Mouse (Mus musculus) lung, postnatal 14 days (tissue): ENCODE data around the gene Stn1.

ENCODE experiments used
- DNase-seq: peaks from one replicate; pipeline ENCODE4 v3.0.0; 2021

The Stn1 gene

DNA sequence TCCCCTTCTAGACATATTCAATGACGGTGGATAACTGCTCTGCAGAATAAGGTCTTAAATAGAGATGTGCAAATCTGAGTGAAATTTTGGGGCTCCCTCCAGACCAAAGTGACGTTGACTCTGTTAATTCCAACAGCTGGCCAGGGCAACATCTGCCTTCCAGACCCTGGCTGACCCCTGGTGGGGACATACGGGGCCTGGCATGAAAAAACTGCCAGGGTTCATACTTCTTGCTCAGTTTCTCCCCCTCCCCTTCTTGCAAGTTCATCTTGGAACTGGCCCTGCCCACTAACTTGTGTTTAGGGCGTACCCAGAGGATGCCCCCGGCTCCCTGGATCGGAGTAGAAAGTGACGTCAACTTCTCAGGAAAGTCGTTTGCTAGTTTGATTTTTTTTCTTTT, 70.5 kb downstream of the Stn1 start:
- DNase-seq = no peak

DNA sequence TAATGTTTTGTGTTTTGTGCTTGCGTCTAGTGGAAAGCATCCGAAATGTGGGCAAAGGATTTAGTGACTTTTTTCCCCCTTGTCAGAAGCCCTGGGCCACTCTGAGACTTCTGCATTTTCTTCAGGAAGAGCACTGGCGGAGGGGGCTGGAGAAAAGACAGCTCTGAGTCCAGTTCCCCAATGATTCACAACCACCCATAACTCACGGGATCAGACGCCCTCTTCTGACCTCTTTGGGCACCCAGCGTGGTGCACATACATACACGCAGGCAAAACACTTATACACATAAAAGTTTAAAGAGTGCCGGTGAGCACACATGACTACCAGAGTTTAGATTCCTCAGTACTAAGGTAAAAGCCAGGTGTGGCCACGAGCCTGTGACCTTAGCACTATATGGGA, 71.8 kb downstream of the Stn1 start:
- no peak for DNase-seq

DNA sequence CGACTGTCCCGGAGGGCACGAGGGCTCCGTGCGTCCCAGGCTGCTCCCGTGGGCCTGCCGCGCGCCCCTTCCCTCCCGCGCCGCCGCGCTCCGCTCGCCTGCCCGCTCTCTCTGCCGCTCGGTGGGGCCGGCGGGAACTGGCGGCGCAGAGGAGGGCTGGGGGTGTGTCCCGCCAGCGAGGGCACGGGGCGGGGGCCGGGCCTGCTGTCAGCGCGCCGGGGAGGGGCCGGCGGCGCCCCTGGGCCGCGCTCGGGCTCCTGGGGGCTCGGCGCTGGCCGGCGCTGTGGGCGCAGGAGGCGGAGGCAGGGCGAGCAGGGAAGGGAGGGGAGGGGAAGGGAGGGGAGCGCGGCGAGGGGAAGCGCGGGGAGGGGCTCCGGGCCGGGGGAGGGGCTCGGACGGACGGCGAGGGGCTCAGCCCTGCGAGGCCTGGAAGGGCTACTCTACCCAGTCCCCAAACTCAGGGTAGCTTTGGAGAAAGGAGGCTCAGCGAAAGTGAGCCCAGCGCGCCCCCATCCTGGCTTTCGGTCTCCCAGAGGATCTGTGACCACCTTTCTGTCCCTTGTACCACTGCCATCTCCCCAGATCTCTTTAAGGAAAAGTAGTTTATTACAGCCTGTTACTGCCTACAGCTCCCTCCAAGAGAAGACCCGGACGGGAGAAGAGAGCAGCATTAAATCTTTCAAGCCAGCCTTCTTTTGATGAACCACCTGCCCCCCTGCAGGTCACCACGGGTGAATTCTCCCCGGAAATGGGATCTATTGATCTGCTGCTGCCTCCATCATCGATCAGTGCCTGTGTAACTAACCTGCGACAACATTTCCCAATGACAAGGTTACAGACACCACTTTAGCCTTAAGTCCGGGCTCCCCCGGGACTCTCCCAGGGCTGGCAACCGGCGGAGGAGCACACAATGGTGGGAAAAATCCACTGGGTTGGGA, 72.7 kb downstream of the Stn1 start, which contains the start of gene Sh3pxd2a:
Sh3pxd2a (minus strand) TSS at position 98 of the 938 bp plus-strand sequence.
- DNase-seq = peak; percentile 72

DNA sequence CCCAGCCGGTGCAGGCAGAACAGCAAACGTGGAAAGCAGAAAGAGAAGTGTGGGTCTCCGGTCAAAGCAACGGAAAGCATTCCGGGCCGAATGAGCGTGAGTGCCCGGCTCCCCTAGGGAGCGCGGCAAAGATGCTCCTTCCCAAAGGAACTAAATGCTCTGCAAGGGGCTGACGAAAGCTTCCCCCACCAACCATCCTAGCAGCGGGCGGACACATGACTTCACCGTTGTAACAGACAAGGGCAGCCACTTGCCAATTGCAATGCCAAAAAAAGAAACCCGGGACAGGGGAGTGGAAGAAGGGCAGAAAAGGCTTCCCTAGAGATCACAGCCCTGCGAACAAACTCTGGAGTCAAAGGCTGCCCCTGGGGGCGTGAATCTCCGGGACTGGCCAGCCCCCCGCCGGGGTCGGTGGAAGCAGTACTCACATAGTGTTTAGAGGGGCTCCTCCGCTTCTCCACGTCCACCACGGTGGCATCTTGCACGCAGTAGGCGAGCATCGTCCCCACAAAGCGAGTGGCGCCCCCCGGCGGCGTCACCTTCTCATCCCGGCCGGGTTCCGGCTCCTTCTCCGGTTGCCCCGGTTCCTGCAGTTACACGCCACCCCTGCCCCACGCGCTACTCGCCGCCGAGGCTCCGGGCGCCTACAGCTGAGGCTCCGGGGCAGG, 73.5 kb downstream of the Stn1 start:
- peak; percentile 91 for DNase-seq

DNA sequence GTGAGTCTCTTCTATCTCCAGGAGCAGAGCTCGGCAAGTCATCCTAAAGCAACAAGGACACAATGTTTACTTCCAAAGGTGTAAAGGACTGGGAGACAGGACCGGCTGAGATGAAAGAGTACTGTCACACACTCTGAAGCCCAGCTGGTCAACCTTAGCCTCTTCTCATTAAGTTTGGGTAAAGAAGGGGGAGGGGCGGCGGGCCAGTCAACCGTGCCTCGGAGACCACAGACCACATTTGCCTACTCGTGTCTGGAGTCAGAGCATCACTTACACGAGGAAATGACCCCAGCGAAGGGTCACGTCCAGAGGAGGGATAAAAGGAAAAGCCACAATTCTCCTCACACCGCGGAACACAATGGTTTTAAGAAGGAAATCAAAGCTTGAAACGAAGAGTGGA, 74.1 kb downstream of the Stn1 start:
- no peak for DNase-seq

DNA sequence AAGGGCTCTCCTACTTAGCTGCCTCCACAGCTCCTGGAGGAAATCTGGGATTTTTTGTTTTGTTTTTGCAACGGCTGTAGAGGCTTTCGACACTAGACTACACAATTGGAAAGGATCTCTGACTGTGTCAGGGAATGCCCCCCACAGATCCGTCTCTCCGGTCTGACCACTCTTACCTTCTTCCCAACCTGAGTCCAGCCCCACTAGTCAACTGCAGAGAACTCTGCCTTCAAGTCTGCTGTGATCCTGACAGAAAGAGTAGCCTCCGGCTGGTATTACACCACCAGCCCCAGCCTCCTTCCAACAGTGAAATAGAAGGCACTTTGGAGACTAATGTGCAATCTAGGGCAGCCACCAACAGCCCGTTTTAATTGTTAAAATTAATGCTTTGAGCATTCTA, 74.6 kb downstream of the Stn1 start:
- DNase-seq = no peak

DNA sequence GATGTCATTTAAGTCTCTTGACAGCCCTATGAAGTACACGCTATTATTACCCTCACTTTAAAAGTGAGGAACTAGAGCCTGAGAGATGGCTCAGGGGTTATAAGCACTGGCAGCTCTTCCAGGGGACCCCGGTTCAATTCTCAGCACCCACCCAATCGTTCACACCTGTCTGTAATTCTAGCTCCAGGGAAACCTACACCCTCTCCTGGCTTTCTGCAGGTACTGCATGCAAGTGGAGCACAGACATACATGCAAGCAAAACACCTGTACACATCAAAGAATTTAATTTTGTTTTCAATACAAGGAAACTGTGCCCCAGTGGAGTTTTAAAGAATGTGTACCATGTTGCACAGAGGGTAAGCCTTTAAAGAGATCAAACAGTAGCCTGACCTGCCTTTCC, 75.5 kb downstream of the Stn1 start:
- no peak for DNase-seq

DNA sequence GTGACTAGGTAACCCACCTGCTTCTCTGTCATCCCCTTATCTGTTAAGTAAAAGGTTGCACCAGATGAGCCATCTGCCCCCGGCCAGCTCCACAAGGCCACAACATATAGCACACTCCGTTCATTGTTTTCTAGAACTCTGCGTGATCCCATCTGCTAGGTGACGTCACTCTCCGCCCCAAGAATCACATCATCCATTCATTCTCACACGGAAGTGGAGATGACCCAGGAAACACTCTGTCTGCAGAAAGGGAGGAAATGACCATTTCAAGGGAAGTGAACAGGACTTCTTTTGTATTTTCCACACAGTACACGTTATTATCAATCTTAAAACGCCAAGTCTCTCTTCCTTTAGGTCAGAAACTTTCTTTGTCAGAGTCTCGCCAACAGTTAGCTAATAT, 75.9 kb downstream of the Stn1 start:
- DNase-seq = no peak

DNA sequence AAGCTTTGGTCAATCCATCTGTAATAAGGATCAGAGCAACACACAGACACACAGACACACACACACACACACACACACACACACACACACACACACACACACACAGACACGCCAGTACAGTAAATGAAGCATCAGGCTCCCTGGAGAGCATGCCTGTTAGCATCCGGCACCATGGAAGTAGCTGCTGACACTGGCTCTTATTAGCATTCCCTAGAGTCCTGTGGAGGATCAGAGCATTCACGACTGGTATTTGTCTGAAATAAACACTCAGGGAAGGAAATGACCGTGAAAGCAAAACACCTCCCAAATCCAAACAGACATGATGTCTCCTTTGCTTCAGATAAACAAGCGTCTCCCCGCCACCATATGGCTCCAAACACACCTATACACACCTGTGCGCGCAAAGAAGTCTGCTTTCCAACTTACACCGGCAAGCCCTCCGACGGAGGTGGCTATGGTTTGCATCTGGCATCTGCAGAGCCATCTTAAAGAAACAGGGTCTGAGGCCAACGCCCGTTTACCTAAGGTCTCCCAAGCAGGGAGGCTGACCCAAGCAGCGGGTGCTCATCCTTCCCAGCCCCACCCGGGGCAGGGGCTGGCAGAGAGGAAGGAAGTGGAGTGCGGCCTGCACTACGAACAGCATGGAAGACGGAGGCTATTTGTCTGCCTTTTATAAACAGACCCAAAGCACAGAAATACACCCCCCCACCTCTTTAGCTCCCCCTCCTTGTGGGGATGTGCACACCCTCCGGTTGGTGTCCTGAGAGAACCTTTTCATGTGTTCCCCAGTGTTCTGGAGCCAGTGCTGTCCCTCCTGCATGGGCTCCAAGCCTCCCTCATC, 77.0 kb downstream of the Stn1 start:
- peak; percentile 52 for DNase-seq

DNA sequence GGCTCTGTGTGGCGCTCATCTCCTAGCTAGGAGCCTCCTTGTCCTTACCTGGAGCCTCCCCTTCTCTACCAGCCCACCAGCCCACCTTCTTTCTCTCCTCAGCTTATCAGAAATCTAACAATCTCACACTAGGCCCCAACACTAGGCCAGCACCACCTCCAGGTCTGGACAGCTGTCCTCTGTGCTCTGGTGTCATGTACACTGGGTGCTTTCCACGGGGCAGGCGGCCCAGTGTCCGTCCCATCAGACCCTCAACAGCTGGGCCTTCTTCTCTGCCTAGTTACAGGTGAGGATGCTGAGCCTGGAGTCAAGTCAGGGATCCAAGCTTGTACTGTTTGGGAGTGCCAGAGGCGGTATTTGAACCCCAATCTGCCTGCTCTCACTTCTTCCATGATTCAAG, 78.1 kb downstream of the Stn1 start:
- DNase-seq = no peak

DNA sequence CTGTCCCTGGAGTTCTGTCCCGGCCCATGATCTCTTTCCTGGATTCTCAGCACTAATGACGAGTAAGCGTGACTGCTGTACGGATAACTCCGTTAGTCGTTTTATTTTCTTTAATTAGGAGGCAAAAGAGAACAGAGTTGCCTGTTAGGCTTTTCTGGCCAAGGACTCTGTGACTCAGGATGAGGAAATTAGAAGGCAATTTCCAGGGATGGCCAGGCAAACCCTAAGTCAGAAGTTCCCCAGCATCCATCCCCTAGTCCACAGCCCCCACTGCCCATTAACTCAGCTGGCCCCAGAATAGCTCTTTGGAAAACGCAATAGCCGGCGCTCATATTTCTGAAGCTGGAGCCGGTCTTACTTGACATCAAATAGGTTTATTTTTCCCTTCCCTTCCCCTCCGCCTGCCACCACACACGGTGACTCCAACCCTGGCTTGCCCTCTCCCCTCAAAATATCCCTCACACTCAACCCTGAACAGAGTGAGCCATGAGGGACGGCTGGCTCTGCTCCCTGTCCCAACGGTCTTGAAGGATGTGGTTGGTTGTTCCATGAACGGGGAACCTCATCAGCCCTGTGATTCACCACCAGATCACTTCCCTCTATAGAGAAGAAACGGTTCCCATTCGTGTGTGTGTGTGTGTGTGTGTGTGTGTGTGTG, 78.7 kb downstream of the Stn1 start:
- no peak for DNase-seq

DNA sequence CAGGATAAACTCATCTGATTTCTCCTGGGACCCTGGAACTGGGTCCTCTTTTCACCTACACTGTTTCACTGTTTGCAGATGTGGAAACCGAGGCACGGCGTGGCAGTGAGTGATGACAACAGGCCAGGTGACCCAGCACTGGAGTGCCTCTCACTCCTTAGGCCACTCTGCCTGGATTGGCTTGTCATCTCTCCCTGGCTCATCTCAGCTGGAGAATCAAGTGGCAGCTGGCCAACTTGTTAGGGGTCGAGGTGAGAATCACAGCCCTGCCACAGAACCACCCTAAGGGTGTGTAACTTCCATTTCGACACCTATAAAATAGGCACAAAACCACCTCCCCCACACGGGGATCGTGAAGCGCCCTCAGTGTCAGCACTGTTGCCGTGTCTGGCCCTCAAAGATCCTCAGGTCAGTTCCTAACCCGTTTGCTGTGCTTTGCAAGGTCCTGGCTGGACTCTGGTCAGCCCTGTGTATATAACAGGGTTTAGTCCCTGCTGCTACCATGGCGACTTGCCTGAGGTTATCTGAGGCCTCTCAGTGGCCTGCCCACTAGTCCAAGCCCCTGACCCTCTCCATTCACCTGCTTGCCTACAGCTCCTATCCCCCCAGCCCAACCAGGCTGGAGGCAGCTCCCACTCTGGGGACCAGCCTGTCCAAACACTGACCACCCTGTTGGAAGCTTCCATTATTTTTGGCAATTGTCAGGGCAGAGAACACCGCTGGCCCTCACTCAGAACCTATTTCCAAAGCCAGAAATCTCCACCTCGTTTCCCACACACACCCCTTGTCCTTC, 79.4 kb downstream of the Stn1 start:
- DNase-seq = no peak

DNA sequence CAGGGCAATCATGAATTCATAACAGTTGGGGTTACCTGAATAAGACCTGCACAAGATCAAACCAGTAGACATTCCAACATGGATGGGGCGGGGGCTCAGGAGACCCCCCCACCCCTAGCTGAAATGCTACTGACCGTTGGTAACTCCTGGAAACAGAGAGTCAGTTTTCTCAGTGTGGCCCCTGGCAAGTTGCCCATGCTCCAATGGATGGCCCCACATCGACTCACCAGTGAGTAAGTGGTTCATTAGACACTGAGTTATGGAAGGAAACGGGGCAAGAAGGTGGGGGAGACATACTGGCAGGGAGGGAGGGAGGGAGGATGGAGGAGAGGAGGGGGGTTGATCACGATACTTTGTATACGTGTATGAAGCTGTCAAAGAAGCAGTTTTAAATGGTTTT, 81.3 kb downstream of the Stn1 start:
- no peak for DNase-seq

DNA sequence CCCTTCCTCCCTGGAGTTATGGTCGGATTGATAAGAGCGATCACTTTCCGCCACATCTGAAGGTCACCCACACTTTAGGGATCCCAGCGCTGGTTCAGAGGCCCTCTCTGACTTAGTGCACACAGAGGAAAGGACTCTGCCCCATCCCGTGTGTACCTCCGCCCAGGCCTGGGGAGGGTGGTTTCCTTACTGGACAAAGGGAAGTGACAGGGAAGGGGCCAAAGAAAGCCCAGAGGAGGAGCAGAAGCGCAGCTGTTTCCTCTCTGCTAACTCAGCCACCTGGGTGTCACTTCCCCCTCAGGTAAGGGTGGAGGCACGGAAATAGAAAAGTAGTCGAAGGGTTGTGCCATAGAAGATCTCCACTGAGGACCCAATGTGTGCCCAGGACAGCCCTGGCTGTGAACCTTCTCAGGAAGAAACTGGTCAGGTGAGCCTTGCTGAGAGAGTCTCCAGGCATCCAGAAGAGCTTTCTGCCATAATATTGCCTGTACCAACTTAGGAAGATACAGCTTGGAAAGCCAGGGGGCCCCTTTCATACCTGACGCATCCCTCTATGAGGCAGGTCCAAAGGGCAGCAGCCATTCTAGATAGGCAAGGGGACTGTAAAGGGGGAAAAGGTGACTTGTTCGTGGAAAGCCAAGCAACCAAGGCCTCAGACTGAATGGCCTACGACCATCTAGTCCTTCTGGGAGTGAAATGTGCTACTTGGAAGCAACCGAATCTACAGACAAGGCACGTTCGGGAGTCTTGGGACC, 82.1 kb downstream of the Stn1 start:
- peak; percentile 45 for DNase-seq

DNA sequence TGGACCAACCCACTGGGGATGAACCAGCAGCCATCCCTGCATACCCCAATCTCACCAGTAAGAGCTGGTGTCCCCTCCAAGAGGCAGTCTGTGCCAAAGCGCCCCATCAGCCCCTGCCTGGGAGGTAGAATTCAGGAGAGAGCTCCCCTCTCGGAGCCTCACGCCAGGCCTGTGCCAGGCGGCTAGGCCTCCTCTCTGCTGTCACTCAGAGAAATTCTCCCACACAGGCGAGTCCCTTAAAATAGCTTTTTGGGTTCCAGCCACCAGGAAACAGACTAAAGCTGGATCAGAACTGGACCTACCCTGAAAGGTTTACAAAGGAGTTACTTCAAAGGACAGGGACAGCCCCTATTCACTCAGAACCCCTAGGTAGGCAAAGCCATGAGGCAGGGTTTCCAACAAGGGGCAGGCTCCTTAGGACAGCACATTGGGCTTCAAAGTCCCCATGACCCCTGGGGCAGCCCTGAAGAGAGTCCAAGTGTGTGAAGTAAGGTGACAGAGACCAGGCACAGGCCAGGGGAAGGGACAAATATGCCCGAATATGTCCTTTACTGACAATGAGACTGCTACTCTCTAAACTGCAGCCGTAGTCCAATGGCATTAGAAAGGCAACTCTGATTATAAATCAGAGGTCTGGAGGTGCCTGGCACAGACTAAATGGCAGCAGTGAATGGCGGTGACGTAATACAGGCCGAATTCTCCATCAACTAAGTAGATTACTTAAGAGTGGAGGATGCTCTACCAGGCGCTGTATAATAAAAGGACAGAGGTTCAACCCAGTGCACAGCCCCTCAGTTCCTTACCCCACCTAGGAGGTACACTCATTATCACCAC, 82.9 kb downstream of the Stn1 start:
- no peak for DNase-seq

DNA sequence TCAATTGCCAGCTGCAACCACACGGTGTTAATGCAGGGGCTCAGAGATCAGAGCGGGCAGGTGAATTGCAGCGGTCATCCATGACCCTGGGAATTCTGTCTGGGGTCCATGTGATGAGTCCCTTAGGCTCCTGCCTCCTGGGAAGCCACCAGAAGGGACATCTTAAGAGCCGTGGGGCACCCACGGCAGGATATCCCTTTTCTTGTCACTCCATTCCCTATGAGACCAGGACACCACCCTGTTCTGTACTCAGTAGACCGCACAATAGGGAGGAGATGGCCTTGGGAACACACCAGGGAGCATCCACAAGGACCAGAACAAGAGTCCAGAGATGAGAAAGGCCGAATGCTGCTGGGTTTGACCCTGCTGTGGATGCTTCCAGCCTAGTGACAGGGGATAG, 84.0 kb downstream of the Stn1 start:
- no peak for DNase-seq

DNA sequence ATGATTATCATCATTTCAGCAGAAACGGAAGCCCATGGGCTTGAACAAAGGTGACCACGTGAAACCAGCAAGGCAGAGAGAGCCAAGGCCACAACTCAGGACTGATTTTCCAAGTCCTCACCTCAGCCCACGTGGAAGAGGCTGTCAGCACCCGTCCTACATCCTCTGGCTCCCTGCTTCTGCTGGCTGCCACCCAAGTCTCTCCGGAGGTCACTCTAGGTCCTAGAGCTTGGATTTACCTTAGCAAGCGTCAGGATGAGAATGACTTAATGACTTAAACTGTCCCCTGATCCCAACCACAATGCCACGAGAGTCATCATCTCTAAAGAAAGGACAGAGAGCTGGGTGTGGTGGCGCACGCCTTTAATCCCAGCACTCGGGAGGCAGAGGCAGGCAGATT, 84.6 kb downstream of the Stn1 start:
- peak; percentile 57 for DNase-seq

DNA sequence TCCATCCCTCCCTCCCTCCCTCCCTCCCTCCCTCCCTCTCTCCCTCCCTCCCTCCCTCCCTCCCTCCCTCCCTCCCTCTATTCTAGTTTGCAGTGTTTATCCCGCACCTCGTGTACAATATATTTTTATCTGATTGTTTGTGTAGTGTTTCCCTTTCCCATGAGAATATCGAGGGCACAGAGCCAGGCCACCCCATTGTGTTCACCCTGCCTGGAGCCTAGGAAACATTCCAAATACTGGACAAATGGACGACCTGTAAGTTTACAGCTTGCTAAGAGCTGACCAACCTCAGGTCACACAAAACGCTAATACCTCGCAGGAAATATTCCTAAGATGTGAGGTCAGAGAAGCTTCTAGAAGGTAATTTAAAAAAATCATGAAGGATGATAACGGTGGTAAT, 85.1 kb downstream of the Stn1 start:
- DNase-seq = peak; percentile 79

DNA sequence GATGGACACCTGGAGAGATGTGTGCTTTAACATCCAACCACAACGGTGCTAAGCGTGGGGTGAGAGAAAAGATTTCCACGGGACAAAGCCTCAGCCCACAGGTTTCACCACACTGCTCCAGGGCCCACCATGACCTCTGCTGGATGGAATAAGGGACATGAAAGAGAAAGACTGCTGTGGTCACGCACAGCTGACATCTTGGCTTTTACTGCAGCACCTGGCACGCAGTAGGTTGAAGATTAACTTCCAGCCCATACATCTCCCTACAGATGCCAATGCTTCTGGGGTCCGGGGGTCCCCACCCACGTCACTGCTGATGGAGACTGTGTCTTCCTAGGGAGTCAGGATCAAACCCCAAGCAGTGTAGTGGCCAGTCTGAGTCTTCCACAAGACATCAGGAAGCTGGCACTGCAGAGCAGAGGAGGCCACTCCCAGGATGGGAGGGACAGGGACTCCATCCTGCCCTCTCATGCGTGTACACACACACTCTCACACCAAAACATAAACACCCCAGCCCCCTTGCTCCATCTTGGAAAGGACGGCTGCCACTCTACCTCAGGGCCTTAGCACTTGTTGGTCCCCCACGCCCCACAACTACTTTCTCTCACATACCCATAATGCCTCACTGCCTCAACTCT, 85.7 kb downstream of the Stn1 start:
- peak; percentile 45 for DNase-seq
